Mouse (Mus musculus) C2C12 (cell line): ENCODE results near the gene Haghl. TPM values are rescaled to one million over a fixed set of nuclear protein-coding genes. Genes with fewer than 3 reads are reported as not detected.

Experiments
- H3K27me3 ChIP-seq: one replicate; pipeline ENCODE4 v1.6.1; 2011; ENCODE audit not compliant: control insufficient read depth, insufficient read depth, insufficient read length
- H3K36me3 ChIP-seq: one replicate; pipeline ENCODE4 v1.6.1; 2011; ENCODE audit not compliant: control insufficient read depth, insufficient read depth
- H3K4me3 ChIP-seq: one replicate; pipeline ENCODE4 v1.5.1; 2011; ENCODE audit warnings: mild to moderate bottlenecking, control low read depth; ENCODE audit not compliant: poor library complexity, insufficient read depth, severe bottlenecking
- H3K79me2 ChIP-seq: one replicate; pipeline ENCODE4 v1.6.1; 2011; ENCODE audit not compliant: control insufficient read depth, insufficient read depth
- H3K79me3 ChIP-seq: one replicate; pipeline ENCODE4 v1.6.1; 2011; ENCODE audit warnings: low read depth, control low read depth
- H3ac ChIP-seq: one replicate; pipeline ENCODE3; 2011; ENCODE audit warnings: low read depth; ENCODE audit not compliant: control insufficient read depth, insufficient read length
- CEBPB ChIP-seq: IDR thresholded peaks from one replicate; pipeline ENCODE4 v1.6.1; 2011; ENCODE audit warnings: low read depth, mild to moderate bottlenecking, control low read depth, moderate library complexity
- CTCF ChIP-seq: IDR thresholded peaks from one replicate; pipeline ENCODE4 v1.5.1; 2011; ENCODE audit not compliant: control insufficient read depth, insufficient read depth, insufficient read length
- FOSL1 ChIP-seq: IDR thresholded peaks from one replicate; pipeline ENCODE4 v1.8.0; 2011; ENCODE audit warnings: mild to moderate bottlenecking, low read length; ENCODE audit not compliant: poor library complexity, insufficient read depth, severe bottlenecking
- MAX ChIP-seq: IDR thresholded peaks from one replicate; pipeline ENCODE4 v1.6.1; 2011; ENCODE audit warnings: mild to moderate bottlenecking, control low read depth
- MYOD1 ChIP-seq: IDR thresholded peaks from one replicate; pipeline ENCODE4 v1.6.1; 2011; ENCODE audit warnings: low read depth; ENCODE audit not compliant: control insufficient read depth, insufficient read length
- MYOG ChIP-seq: IDR thresholded peaks from one replicate; pipeline ENCODE4 v1.6.1; 2011; ENCODE audit not compliant: control insufficient read depth, insufficient read length; ENCODE audit errors: extremely low read depth
- USF1 ChIP-seq: IDR thresholded peaks from one replicate; pipeline ENCODE4 v1.6.1; 2011; ENCODE audit warnings: low read depth, mild to moderate bottlenecking, control low read depth, moderate library complexity
- polyA plus RNA-seq: library from polyadenylated mRNA; unstranded; fragments of >200 nt; fragmentation: generic; extraction: Trizol; gene quantifications from one replicate; pipeline ENCODE4 v1.2.1, GENCODE M21; 2012; ENCODE audit warnings: missing spikeins

Gene Haghl
- polyA plus RNA-seq, 1 experiment, result 14.4 TPM

DNA sequence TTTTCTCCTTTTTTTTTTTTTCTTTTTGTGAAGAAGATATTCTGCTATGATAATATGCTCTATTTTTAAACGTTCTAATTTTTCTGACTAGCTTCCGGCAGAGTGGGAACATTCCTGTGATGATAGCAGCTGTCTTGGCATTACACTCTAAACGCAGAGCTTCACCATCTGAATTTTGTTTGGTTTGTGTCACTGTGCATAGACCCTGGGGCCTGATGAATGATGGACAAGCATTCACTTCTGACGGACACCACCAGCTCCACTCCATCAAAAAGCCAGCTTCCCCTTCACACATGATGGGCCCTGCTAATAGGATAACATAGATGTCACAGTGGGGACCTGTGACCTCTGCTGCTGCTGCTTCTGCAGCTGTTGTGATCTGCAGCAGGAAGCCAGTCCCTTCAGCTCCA, 23.9 kb downstream of the Haghl start:
- Histone ChIP-seq H3ac (no peak overlapping the region), H3K4me3 (no peak overlapping the region), H3K36me3 (no peaks in the 10 kb centered on the region), H3K79me2 (no peaks in the 10 kb centered on the region), H3K27me3 (no peaks in the 10 kb centered on the region), H3K79me3 (no peaks in the 10 kb centered on the region)
- TF ChIP-seq CTCF (no peak), FOSL1 (no peak), USF1 (no peak), CEBPB (no peak), MYOG (no peak), MAX (no peak), MYOD1 (no peak)

DNA sequence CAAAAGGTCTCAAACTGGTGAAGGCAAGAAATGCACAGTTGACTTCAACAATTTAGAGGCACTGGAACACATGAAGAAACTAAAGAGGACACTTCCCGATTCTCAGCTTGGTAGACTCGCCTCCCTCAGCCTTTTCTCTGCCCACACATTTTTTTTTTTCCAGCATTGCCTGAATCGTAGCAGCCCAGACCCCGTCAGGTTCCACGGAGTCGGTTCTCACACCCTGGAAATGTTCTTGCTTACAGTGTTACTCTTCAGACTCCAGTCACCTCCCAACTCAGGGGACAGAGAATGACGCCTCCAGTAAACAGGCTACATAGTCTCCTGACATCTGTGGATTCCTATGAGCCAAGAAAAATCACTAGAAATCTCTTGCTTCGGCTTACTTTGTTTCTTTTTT, 25.3 kb downstream of the Haghl start:
- Histone ChIP-seq H3K36me3 (no peaks in the 10 kb centered on the region), H3ac (no peak overlapping the region), H3K79me3 (no peaks in the 10 kb centered on the region), H3K27me3 (no peaks in the 10 kb centered on the region), H3K4me3 (no peak overlapping the region), H3K79me2 (no peaks in the 10 kb centered on the region)
- no peak for TF ChIP-seq CTCF
- no peak for TF ChIP-seq MYOD1
- no peak for TF ChIP-seq MYOG
- no peak for TF ChIP-seq MAX
- TF ChIP-seq FOSL1, result no peak
- TF ChIP-seq USF1, result no peak
- no peak for TF ChIP-seq CEBPB

DNA sequence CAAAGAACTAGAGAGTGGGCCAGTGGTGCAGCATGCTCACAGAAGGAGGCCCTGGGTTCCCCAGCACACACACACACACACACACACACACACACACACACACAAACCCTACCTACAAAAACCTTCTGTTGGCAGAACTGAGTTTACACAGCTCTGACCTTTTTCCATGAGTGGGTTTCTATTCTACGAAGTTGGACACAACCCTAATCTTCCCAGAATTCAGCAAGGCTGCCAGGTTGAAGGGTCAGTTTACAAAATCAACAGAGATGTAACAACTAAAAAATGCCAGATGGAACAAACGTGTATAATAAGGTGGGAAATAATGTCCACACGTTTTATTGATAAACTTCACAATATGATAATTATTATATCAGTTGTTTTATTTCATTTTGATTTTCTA, 27.8 kb downstream of the Haghl start:
- peaks cover 2% of the 10 kb centered on the region for H3K79me3 ChIP-seq
- no peaks in the 10 kb centered on the region for H3K27me3 ChIP-seq
- H3K79me2 ChIP-seq, result peaks cover 12% of the 10 kb centered on the region
- TF ChIP-seq MAX (peak; percentile 19), MYOG (no peak), FOSL1 (no peak), CEBPB (no peak)
- no peak overlapping the region for H3ac ChIP-seq
- H3K36me3 ChIP-seq, result no peaks in the 10 kb centered on the region
- H3K4me3 ChIP-seq, result no peak overlapping the region

DNA sequence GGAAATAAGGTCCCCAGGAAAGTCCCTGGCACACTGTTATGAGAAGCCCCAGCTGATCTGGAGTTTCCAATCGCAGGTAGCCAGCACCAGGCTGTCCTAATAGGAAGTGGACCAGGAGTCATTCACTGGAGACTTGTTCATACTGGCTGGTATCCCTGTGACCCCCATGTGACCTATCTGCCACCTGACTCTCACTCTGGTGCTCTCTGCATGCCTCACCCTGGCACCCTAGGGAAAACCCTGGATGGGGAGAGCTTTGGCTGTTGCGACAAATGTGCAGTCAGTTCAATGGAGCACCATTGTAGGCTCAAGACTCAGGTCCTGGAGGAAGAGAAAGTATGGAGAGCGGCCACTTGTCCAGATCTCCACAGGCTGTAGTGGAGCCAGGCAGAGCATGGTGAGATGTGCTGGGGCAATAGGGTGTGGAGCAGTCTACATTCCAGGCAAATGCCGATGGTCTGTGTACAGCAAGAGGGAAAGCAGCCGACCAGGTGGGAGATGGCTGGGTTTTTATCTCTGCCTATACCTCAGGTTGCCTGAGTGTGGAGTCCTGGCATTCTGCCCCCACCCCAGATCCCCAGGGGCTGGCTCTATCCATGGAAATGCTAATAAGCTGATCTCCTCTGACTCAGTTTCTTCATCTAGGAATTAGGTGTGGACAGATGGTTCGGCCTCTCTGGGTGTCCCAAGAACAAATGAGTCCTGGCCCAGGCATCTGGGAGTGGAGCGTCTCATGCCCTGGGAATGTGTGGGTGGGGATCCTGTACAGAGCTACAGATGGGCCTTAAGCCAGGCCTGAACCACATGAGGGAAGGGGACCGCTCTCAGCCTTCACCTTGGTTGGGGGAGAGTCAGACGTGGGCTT, 28.9 kb downstream of the Haghl start:
- peaks cover 2% of the 10 kb centered on the region for H3K79me3 ChIP-seq
- H3K4me3 ChIP-seq, result no peak overlapping the region
- H3K36me3 ChIP-seq, result no peaks in the 10 kb centered on the region
- H3K79me2 ChIP-seq, result peaks cover 19% of the 10 kb centered on the region
- H3ac ChIP-seq, result no peak overlapping the region
- no peak for TF ChIP-seq MAX
- TF ChIP-seq USF1, result peak; percentile 66
- TF ChIP-seq MYOG, result no peak
- TF ChIP-seq FOSL1, result peak; percentile 71
- no peak for TF ChIP-seq CTCF
- no peak for TF ChIP-seq MYOD1
- peak; percentile 11 for TF ChIP-seq CEBPB
- H3K27me3 ChIP-seq, result no peaks in the 10 kb centered on the region

DNA sequence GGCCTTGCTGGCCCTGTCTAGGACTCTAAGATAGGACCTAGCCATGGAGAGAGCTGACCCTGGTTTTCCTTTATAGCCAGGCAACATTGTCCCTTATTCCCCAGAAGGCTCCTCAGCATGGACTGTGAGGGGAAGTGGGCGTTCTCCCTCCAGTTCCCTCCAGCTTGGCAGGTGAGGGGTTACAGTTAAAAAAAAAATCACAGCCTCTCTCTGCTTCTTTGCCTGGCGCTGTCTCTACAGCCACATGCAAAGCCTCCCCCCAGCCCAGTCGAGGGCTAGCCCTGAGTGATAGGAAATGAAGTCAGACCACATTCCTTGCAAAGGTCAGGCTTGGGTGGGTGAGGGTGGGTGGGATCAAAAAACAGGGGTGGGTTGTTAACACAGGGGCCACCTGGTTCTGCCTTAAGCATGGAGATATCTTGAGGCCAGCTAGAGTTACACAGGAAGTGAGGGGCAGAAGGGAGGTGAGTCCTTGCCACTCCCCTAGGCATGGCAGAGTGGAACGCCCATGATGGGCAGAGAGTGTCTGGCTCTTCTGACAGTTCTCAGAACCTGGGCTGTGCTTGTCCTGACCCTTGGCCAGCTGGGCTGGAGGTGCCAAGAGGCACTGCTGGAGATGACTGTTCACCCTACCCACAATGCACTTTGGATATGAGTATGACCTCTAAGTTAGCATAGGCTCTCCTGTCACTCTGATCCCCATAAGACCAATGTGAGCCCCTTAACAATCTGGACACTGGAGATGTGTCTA, 29.7 kb downstream of the Haghl start:
- Histone ChIP-seq H3K4me3 (no peak overlapping the region), H3K79me2 (peaks cover 19% of the 10 kb centered on the region), H3ac (no peak overlapping the region), H3K79me3 (peaks cover 2% of the 10 kb centered on the region), H3K36me3 (no peaks in the 10 kb centered on the region), H3K27me3 (no peaks in the 10 kb centered on the region)
- TF ChIP-seq MYOD1, result no peak
- no peak for TF ChIP-seq CEBPB
- no peak for TF ChIP-seq MYOG
- TF ChIP-seq MAX, result no peak
- no peak for TF ChIP-seq CTCF
- TF ChIP-seq FOSL1, result no peak
- TF ChIP-seq USF1, result no peak
